Mouse (Mus musculus) bone marrow, adult 2 months (tissue): ENCODE measurements around the gene Trpm4.

Experiments
- CTCF ChIP-seq: fragments of 200-500 bp; IDR thresholded peaks from 2 replicates; pipeline ENCODE4 v1.5.1; 2011; ENCODE audit warnings: low read length, control low read depth; ENCODE audit not compliant: control insufficient read depth, insufficient read depth
- POLR2A ChIP-seq: fragments of 200-500 bp; IDR thresholded peaks from 2 replicates; pipeline ENCODE4 v1.6.1; 2011; ENCODE audit warnings: low read depth, mild to moderate bottlenecking, control low read depth, low read length, borderline replicate concordance; ENCODE audit not compliant: control insufficient read depth

GRCm38 (mm10) chr7:45262266-45262665 is 71.3 kb downstream of the Trpm4 start:
- TF ChIP-seq CTCF = no peak
- no peak for TF ChIP-seq POLR2A
